Mouse (Mus musculus): ENCODE data around the gene Acp2. TPM values are rescaled to one million over a fixed set of nuclear protein-coding genes. Genes with fewer than 3 reads are reported as not detected.

The Acp2 gene
- total RNA-seq, 4 experiments from 2014 or later, result 10.2 to 11.1 (median 10.5) TPM

GRCm38 (mm10) chr2:91255661-91256150 is 53.0 kb downstream of the Acp2 start, which contains the start of gene Pacsin3:
Pacsin3 (plus strand) TSS chr2:91255954.
- DNase-seq (ENCODE audit: low spot score in 2 of 2), result peak; percentile 56 to 72

- peak; percentile 60 to 63 for DNase-seq (ENCODE audit: low spot score in 2 of 2)
Measured at GRCm38 (mm10) chr2:91256256-91257125, 53.8 kb downstream of the Acp2 start.

- peak in 1 of 2 experiments; percentile 42 for DNase-seq (ENCODE audit: low spot score in 2 of 2)
Measured at GRCm38 (mm10) chr2:91257126-91257980, 54.7 kb downstream of the Acp2 start.

GRCm38 (mm10) chr2:91258054-91258453 is 55.4 kb downstream of the Acp2 start:
- DNase-seq (ENCODE audit: low spot score in 2 of 2), result peak in 1 of 2 experiments; percentile 42

- no peak for DNase-seq (ENCODE audit: low spot score in 2 of 2)
Measured at GRCm38 (mm10) chr2:91258830-91259229, 56.1 kb downstream of the Acp2 start.

- DNase-seq (ENCODE audit: low spot score in 2 of 2), result peak; percentile 62 to 70
Measured at GRCm38 (mm10) chr2:91259493-91259892, 56.8 kb downstream of the Acp2 start.

Other genes with a start within 250 kb of the Acp2 start
- gene Rapsn, start 167.3 kb upstream of the Acp2 start, total RNA-seq (2022), result 10 to 100 TPM; 28.6 to 33.9 (median 30.9) TPM
- 100 to 1,000 TPM; 199 to 280 (median 234) TPM for gene Psmc3, start 148.9 kb upstream of the Acp2 start, total RNA-seq (2022)
- gene Slc39a13, start 132.5 kb upstream of the Acp2 start, total RNA-seq (2022), result 10 to 100 TPM; 19.9 to 21.4 (median 20.9) TPM
- under 1 TPM in 3 of 4 experiments, not detected in 1; 0.40 to 0.56 (median 0.44) TPM for gene Spi1, start 120.5 kb upstream of the Acp2 start, total RNA-seq (2022)
- gene Mybpc3, start 84.7 kb upstream of the Acp2 start, total RNA-seq (2022), result under 1 TPM; 0.29 to 0.36 (median 0.31) TPM
- gene Madd, start 19.0 kb upstream of the Acp2 start, total RNA-seq (2022), result 1 to 10 TPM; 1.5 to 3.4 (median 2.2) TPM
- 10 to 100 TPM; 20.7 to 31.4 (median 24.5) TPM for gene Nr1h3, start 51 bp upstream of the Acp2 start, total RNA-seq (2022)
- 1 to 10 TPM; 1.2 to 3.5 (median 2.0) TPM for gene Ddb2, start 34.1 kb downstream of the Acp2 start, total RNA-seq (2022)
- 100 to 1,000 TPM; 324 to 413 (median 369) TPM for gene Pacsin3, start 53.1 kb downstream of the Acp2 start, total RNA-seq (2022)
- 100 to 1,000 TPM; 170 to 194 (median 181) TPM for gene Arfgap2, start 62.1 kb downstream of the Acp2 start, total RNA-seq (2022)
- gene 1110051M20Rik, start 241.8 kb downstream of the Acp2 start, total RNA-seq (2022), result 10 to 100 TPM; 15.2 to 21.6 (median 18.8) TPM